Mouse (Mus musculus) forebrain, embryonic 13.5 days (tissue): ENCODE results near the gene Cnbp. TPM values are rescaled to one million over a fixed set of nuclear protein-coding genes. Genes with fewer than 3 reads are reported as not detected.

ENCODE experiments used
- ATAC-seq: fragments of 200-750 bp; cut with Nextera tagmentation; 2 replicates; pipeline ENCODE4 v1.8.0; 2017
- H3K27ac ChIP-seq: fragments of 300-500 bp; sonication (generic); 2 replicates; pipeline ENCODE4 v1.5.1; 2015; ENCODE audit warnings: inconsistent platforms, mild to moderate bottlenecking, moderate library complexity
- H3K27me3 ChIP-seq: fragments of 300-500 bp; sonication (generic); 2 replicates; pipeline ENCODE4 v1.6.1; 2015; ENCODE audit warnings: mild to moderate bottlenecking, inconsistent platforms
- H3K36me3 ChIP-seq: fragments of 300-500 bp; sonication (generic); 2 replicates; pipeline ENCODE4 v1.6.1; 2015; ENCODE audit warnings: mild to moderate bottlenecking, inconsistent platforms; ENCODE audit not compliant: poor library complexity, severe bottlenecking
- H3K4me1 ChIP-seq: fragments of 300-500 bp; sonication (generic); 2 replicates; pipeline ENCODE4 v1.6.1; 2015; ENCODE audit warnings: inconsistent platforms
- H3K4me2 ChIP-seq: fragments of 300-500 bp; sonication (generic); 2 replicates; pipeline ENCODE4 v1.6.1; 2015; ENCODE audit warnings: inconsistent platforms, mild to moderate bottlenecking, moderate library complexity
- H3K4me3 ChIP-seq: fragments of 300-500 bp; sonication (generic); 2 replicates; pipeline ENCODE4 v1.5.1; 2015; ENCODE audit warnings: mild to moderate bottlenecking, inconsistent platforms
- H3K9ac ChIP-seq: fragments of 300-500 bp; sonication (generic); 2 replicates; pipeline ENCODE4 v1.6.1; 2015; ENCODE audit warnings: mild to moderate bottlenecking, inconsistent platforms
- H3K9me3 ChIP-seq: fragments of 300-500 bp; sonication (generic); replicated peaks from 2 replicates; pipeline ENCODE4 v1.6.1; 2016; ENCODE audit warnings: inconsistent platforms
- WGBS: fragments of 180-500 bp; shearing (Covaris S2); methylation state at CpG from one replicate; pipeline ENCODE4 v1.1.7; 2015; 5-methylcytosine and 5-hydroxymethylcytosine counted together
- polyA plus RNA-seq: library from polyadenylated mRNA; unstranded; fragments of >200 nt; fragmentation: Nextera tagmentation; extraction: Ambion mirVana; gene quantifications from 2 replicates; pipeline ENCODE4 v1.2.1, GENCODE M21; 2015

Cnbp gene
- polyA plus RNA-seq, 1 experiment from 2014 or later: 949 TPM

DNA sequence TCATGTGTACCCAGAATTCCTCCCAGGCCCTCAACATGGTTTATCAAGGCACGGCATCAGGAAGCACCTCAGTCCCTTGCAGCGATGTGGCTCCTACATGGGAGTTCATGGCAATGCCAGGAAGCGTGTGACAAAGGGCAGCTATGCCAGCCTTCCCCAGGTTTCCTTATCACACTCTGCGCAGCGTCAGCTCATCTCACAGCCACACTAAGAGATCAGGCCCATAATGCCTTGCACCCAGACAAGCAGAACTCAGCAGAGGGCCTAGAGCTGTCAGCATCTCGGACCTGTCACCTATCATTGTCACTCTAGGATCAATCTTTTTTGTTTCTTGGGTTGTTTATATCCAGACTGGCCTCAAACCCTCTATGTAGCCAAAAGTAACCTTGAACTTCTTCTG is 51.3 kb downstream of the Cnbp start:
- H3K9me3 ChIP-seq: no peaks in the 10 kb centered on the region
- 93% methylated on average over 6 of the region's 6 CpGs for WGBS
- no peak overlapping the region for H3K9ac ChIP-seq
- H3K27me3 ChIP-seq: no peaks in the 10 kb centered on the region
- H3K4me2 ChIP-seq: no peak overlapping the region
- H3K36me3 ChIP-seq: no peaks in the 10 kb centered on the region
- no peak overlapping the region for H3K27ac ChIP-seq
- ATAC-seq: no peak
- no peaks in the 10 kb centered on the region for H3K4me1 ChIP-seq
- H3K4me3 ChIP-seq: no peak overlapping the region

DNA sequence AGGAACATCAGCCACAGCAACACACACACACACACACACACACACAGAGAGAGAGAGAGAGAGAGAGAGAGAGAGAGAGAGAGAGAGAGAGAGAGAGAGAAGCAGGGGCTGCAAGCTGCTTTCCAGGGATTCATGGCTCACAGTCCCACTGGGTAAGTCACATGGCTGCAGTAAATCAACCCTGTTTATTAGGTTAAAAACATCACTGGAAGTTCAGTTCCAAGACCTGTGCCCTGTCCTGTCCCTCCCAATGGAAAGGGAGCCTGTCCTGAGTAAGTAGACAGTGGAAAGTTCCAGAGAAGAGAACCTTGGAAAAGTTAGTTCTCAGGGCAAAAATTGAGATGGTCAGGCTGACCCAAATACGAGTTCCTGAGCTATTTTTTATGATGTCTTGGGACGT is 53.6 kb downstream of the Cnbp start:
- Histone ChIP-seq H3K4me1 (no peaks in the 10 kb centered on the region), H3K4me2 (no peak overlapping the region), H3K4me3 (no peak overlapping the region), H3K27ac (no peak overlapping the region), H3K9ac (no peak overlapping the region), H3K36me3 (peaks cover 5% of the 10 kb centered on the region), H3K9me3 (no peaks in the 10 kb centered on the region), H3K27me3 (no peaks in the 10 kb centered on the region)
- no peak for ATAC-seq
- WGBS: 55% methylated on average over 2 of the region's 2 CpGs

DNA sequence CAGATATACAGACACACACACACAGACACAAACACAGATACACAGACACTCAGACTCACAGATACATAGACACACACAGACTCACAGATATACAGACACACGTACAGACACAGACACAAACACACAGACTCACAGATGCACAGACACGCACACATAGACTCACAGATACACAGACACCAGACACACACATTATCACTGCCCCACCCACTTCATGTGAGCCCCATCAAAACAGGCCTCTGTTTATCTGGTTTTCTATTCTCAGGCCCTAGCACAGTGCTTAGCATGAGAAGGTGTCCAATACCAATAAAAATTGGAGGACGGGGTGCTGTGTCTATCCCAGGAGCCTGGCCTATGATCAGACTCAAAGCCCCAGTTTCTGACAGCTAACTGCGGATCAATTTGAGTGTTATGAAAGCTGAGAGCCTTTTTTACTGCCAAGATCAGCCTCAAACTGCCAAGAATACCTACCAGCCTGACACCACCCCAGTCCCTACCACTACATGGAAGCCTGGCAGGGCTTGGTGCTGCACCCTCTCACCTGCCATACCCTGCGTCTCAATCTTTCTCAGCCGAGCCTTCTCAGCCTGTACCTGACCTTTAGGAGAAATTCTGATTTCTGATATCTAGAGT is 54.5 kb downstream of the Cnbp start:
- Histone ChIP-seq H3K9ac (no peak overlapping the region), H3K4me1 (no peaks in the 10 kb centered on the region), H3K4me2 (no peak overlapping the region), H3K27me3 (no peaks in the 10 kb centered on the region), H3K4me3 (no peak overlapping the region), H3K27ac (no peak overlapping the region), H3K36me3 (peaks cover 12% of the 10 kb centered on the region), H3K9me3 (no peaks in the 10 kb centered on the region)
- WGBS: 85% methylated on average over 6 of the region's 6 CpGs
- ATAC-seq: no peak

GRCm38 (mm10) chr6:87795385-87796150 is 55.3 kb downstream of the Cnbp start:
- Histone ChIP-seq H3K4me2 (no peak overlapping the region), H3K9me3 (no peaks in the 10 kb centered on the region), H3K9ac (no peak overlapping the region), H3K27me3 (no peaks in the 10 kb centered on the region), H3K27ac (no peak overlapping the region), H3K36me3 (peaks cover 18% of the 10 kb centered on the region), H3K4me1 (no peaks in the 10 kb centered on the region), H3K4me3 (no peak overlapping the region)
- ATAC-seq: no peak
- 65% methylated on average over 6 of the region's 6 CpGs for whole genome bisulfite sequencing

DNA sequence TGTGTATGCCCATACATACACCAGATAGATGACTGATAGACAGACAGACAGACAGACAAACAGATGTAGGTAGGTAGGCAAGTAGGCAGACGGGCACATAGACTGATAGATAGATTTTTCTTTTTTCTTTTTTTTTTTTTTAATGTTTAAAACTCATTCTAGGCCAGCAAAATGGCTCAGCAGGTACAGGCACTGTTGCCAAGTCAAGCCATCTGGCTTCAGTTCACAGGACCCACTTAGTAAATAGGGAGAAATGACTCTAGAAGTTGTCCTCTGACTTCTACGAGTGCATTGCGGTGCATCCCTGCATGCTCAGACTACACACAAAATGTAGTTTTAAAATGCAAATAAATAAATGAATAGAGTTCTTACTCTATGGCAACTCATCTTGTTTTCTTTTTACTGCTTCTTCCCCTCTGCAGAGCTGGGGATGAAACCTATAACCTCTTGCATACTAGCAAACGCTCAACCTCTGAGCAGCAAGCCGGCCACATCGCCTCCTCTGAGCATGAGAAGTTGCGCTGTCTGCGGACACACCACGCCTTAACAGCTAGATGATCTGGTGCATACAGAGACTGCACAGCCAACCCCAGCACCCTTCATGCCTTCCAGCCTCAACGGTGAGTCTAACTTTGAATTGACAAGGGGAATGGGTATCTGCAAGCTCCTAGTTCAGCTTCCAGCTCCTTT is 56.9 kb downstream of the Cnbp start:
- H3K4me1 ChIP-seq: peaks cover 10% of the 10 kb centered on the region
- no peak overlapping the region for H3K9ac ChIP-seq
- H3K9me3 ChIP-seq: no peaks in the 10 kb centered on the region
- H3K36me3 ChIP-seq: peaks cover 18% of the 10 kb centered on the region
- no peak overlapping the region for H3K4me2 ChIP-seq
- no peak overlapping the region for H3K27ac ChIP-seq
- WGBS: 94% methylated on average over 10 of the region's 10 CpGs
- no peak overlapping the region for H3K4me3 ChIP-seq
- H3K27me3 ChIP-seq: no peaks in the 10 kb centered on the region
- no peak for ATAC-seq

Other genes starting within 250 kb of the Cnbp start
- 12.7 and 12.9 TPM in 2 replicates for gene Aplf, start 178.9 kb downstream of the Cnbp start, polyA plus RNA-seq
- gene Efcc1, start 120.2 kb downstream of the Cnbp start, polyA plus RNA-seq: 0.96 and 1.1 TPM in 2 replicates
- gene Gp9, start 73.0 kb downstream of the Cnbp start, polyA plus RNA-seq: 0.77 and 0.89 TPM in 2 replicates
- 7.4 and 7.9 TPM in 2 replicates for gene Rab43, start 38.9 kb downstream of the Cnbp start, polyA plus RNA-seq
- gene Gm45140, start 15.3 kb downstream of the Cnbp start, polyA plus RNA-seq: 1.4 and 2.3 TPM in 2 replicates
- 46.5 and 49.8 TPM in 2 replicates for gene Isy1, start 12.3 kb downstream of the Cnbp start, polyA plus RNA-seq
- 133 and 151 TPM in 2 replicates for gene Copg1, start 36.7 kb upstream of the Cnbp start, polyA plus RNA-seq
- 54.6 and 60.4 TPM in 2 replicates for gene Hmces, start 62.8 kb upstream of the Cnbp start, polyA plus RNA-seq
- gene H1fx, start 130.5 kb upstream of the Cnbp start, polyA plus RNA-seq: 29.4 and 34.9 TPM in 2 replicates
- 233 and 248 TPM in 2 replicates for gene Rab7, start 194.2 kb upstream of the Cnbp start, polyA plus RNA-seq
- 212 and 246 TPM in 2 replicates for gene Rpn1, start 233.4 kb upstream of the Cnbp start, polyA plus RNA-seq